Mouse (Mus musculus): ENCODE results near the gene Atp23. TPM values are rescaled to one million over a fixed set of nuclear protein-coding genes. Genes with fewer than 3 reads are reported as not detected.
A peak's percentile ranks its signal among the peaks of the same experiment; 100 is the strongest.

Atp23 gene
- 1 to 10 TPM; 1.6 to 2.2 TPM for total RNA-seq (2021)
- long read RNA-seq, experiment 1, partial matches to known transcripts = 0 of 5 reads
- long read RNA-seq, experiment 1, other reads (novel, unspliced or antisense) = 3 of 5 reads
- long read RNA-seq, experiment 2 = 0 reads

- no peak for TF ChIP-seq CTCF (IDR thresholded peaks at IDR 0.05)
- intact Hi-C loops (cut with DNase I) = no loop called here
- peak within 1 kb of the TSS; percentile 87 for H3K4me3 ChIP-seq
- peak within 1 kb of the TSS; percentile 83 for H3K27ac ChIP-seq
- DNase-seq = peak; percentile 95
Observed at GRCm38 (mm10) chr10:126900821-126901487, at the start of gene Atp23. TSS of gene Atp23 (minus strand) at chr10:126901355.

GRCm38 (mm10) chr10:126950572-126950971 is 49.4 kb upstream of the Atp23 start:
- no peak overlapping the region for H3K4me3 ChIP-seq
- intact Hi-C loops (cut with DNase I) = no loop called here
- no peak for TF ChIP-seq CTCF (IDR thresholded peaks at IDR 0.05)
- H3K27ac ChIP-seq = peak overlapping the region; percentile 86
- peak; percentile 57 for DNase-seq

- TF ChIP-seq CTCF (IDR thresholded peaks at IDR 0.05) = no peak
- no peak for DNase-seq
- intact Hi-C loops (cut with DNase I) = no loop called here
- no peak overlapping the region for H3K4me3 ChIP-seq
- peak overlapping the region; percentile 86 for H3K27ac ChIP-seq
Observed at GRCm38 (mm10) chr10:126949824-126950223, 48.7 kb upstream of the Atp23 start.

GRCm38 (mm10) chr10:126945531-126945930 is 44.4 kb upstream of the Atp23 start:
- intact Hi-C loops (cut with DNase I) = no loop called here
- TF ChIP-seq CTCF (IDR thresholded peaks at IDR 0.05) = no peak
- DNase-seq = no peak
- no peak overlapping the region for H3K27ac ChIP-seq
- H3K4me3 ChIP-seq = no peak overlapping the region

- no peak for TF ChIP-seq CTCF (IDR thresholded peaks at IDR 0.05)
- no peak overlapping the region for H3K4me3 ChIP-seq
- intact Hi-C loops (cut with DNase I) = no loop called here
- DNase-seq = peak; percentile 64
- H3K27ac ChIP-seq = peak overlapping the region; percentile 82
Observed at GRCm38 (mm10) chr10:126940949-126941348, 39.8 kb upstream of the Atp23 start.

- intact Hi-C loops (cut with DNase I) = no loop called here
- Histone ChIP-seq H3K4me3 (no peak overlapping the region), H3K27ac (peak overlapping the region; percentile 63)
- no peak for TF ChIP-seq CTCF (IDR thresholded peaks at IDR 0.05)
- no peak for DNase-seq
Observed at GRCm38 (mm10) chr10:126935556-126936381, 34.6 kb upstream of the Atp23 start.

- intact Hi-C loops (cut with DNase I) = no loop called here
- H3K27ac ChIP-seq = peak overlapping the region; percentile 63
- TF ChIP-seq CTCF (IDR thresholded peaks at IDR 0.05) = no peak
- no peak overlapping the region for H3K4me3 ChIP-seq
- DNase-seq = no peak
Observed at GRCm38 (mm10) chr10:126935121-126935520, 34.0 kb upstream of the Atp23 start.

- Histone ChIP-seq H3K4me3 (no peak overlapping the region), H3K27ac (peak overlapping the region; percentile 63)
- TF ChIP-seq CTCF (IDR thresholded peaks at IDR 0.05) = no peak
- peak; percentile 44 for DNase-seq
- intact Hi-C loops (cut with DNase I) = no loop called here
Observed at GRCm38 (mm10) chr10:126934561-126934960, 33.4 kb upstream of the Atp23 start.

GRCm38 (mm10) chr10:126931760-126932139 is 30.6 kb upstream of the Atp23 start:
- DNase-seq = no peak
- peak overlapping the region; percentile 82 for H3K27ac ChIP-seq
- intact Hi-C loops (cut with DNase I) = no loop called here
- no peak for TF ChIP-seq CTCF (IDR thresholded peaks at IDR 0.05)
- no peak overlapping the region for H3K4me3 ChIP-seq

- peak overlapping the region; percentile 82 for H3K27ac ChIP-seq
- intact Hi-C loops (cut with DNase I) = no loop called here
- DNase-seq = peak; percentile 49
- TF ChIP-seq CTCF (IDR thresholded peaks at IDR 0.05) = no peak
- H3K4me3 ChIP-seq = no peak overlapping the region
Observed at GRCm38 (mm10) chr10:126931123-126931759, 30.1 kb upstream of the Atp23 start.

GRCm38 (mm10) chr10:126930270-126931121 is 29.3 kb upstream of the Atp23 start:
- Histone ChIP-seq H3K27ac (peak overlapping the region; percentile 100), H3K4me3 (0 out of 2 replicates have a peak overlapping the region, but pooled peaks have one; percentile 9)
- no peak for TF ChIP-seq CTCF (IDR thresholded peaks at IDR 0.05)
- DNase-seq = peak; percentile 42
- intact Hi-C loops (cut with DNase I) = no loop called here

GRCm38 (mm10) chr10:126929543-126929942 is 28.4 kb upstream of the Atp23 start:
- intact Hi-C loops (cut with DNase I) = loop anchor here (2.0 kb wide), 2 partner anchors 49 to 57 kb away; partner anchors contain the start of gene Ctdsp2
- no peak for TF ChIP-seq CTCF (IDR thresholded peaks at IDR 0.05)
- DNase-seq = no peak
- Histone ChIP-seq H3K27ac (peak overlapping the region; percentile 100), H3K4me3 (no peak overlapping the region)

Data from gastrocnemius, adult 2 months (tissue).